Mouse (Mus musculus) embryonic facial prominence, embryonic 11.5 days (tissue): Measurements from ENCODE around the gene BC052040. TPM values are rescaled to one million over a fixed set of nuclear protein-coding genes. Genes with fewer than 3 reads are reported as not detected.

Experiments used
- ATAC-seq: fragments of 200-750 bp; cut with Nextera tagmentation; replicated peaks from 2 replicates; pipeline ENCODE4 v1.8.0; 2017; ENCODE audit warnings: low read depth; ENCODE audit not compliant: insufficient number of reproducible peaks, low FRiP score, low TSS enrichment
- DNase-seq: peaks from one replicate; pipeline ENCODE4 v3.0.0-alpha.2; 2015; ENCODE audit warnings: low spot score
- H3K27ac ChIP-seq: fragments of 300-500 bp; sonication (generic); replicated peaks from 2 replicates; pipeline ENCODE4 v1.5.1; 2014; ENCODE audit warnings: mild to moderate bottlenecking, low read depth, low read length, control low read depth
- H3K27me3 ChIP-seq: fragments of 300-500 bp; sonication (generic); 2 replicates; pipeline ENCODE4 v1.6.1; 2014; ENCODE audit warnings: mild to moderate bottlenecking, low read length, moderate library complexity, mixed read lengths; ENCODE audit not compliant: control insufficient read depth, insufficient read depth
- H3K36me3 ChIP-seq: fragments of 300-500 bp; sonication (generic); replicated peaks from 2 replicates; pipeline ENCODE4 v1.6.1; 2014; ENCODE audit warnings: low read depth, mild to moderate bottlenecking, low read length, moderate library complexity, mixed read lengths; ENCODE audit not compliant: control insufficient read depth, insufficient read depth
- H3K4me1 ChIP-seq: fragments of 300-500 bp; sonication (generic); 2 replicates; pipeline ENCODE4 v1.6.1; 2014; ENCODE audit warnings: low read length, mixed read lengths; ENCODE audit not compliant: control insufficient read depth, insufficient read depth
- H3K4me2 ChIP-seq: fragments of 300-500 bp; sonication (generic); 2 replicates; pipeline ENCODE4 v1.6.1; 2014; ENCODE audit warnings: low read depth, mild to moderate bottlenecking, control low read depth, low read length, moderate library complexity
- H3K4me3 ChIP-seq: fragments of 300-500 bp; sonication (generic); 2 replicates; pipeline ENCODE4 v1.5.1; 2014; ENCODE audit warnings: low read depth, low read length, control low read depth
- H3K9ac ChIP-seq: fragments of 300-500 bp; sonication (generic); replicated peaks from 2 replicates; pipeline ENCODE4 v1.6.1; 2014; ENCODE audit warnings: mild to moderate bottlenecking, control low read depth, low read length
- H3K9me3 ChIP-seq: fragments of 300-500 bp; sonication (generic); replicated peaks from 2 replicates; pipeline ENCODE4 v1.6.1; 2016; ENCODE audit warnings: mild to moderate bottlenecking, low read length, inconsistent platforms, mixed read lengths; ENCODE audit not compliant: control insufficient read depth
- whole genome bisulfite sequencing: fragments of 180-500 bp; shearing (Covaris S2); extraction: QIAGEN DNeasy Blood & Tissue Kit; methylation state at CpG from one replicate; pipeline ENCODE4 v1.1.7; 2014; 5-methylcytosine and 5-hydroxymethylcytosine counted together
- polyA plus RNA-seq: library from polyadenylated mRNA; unstranded; fragments of >200 nt; fragmentation: Nextera tagmentation; extraction: Ambion mirVana; gene quantifications from 2 replicates; pipeline ENCODE4 v1.2.1, GENCODE M21; 2014

The BC052040 gene
- polyA plus RNA-seq, 1 experiment from 2014 or later: 21.1 TPM

GRCm38 (mm10) chr2:115723452-115723851 is 141.9 kb downstream of the BC052040 start:
- 32% methylated on average over 8 of the region's 8 CpGs for WGBS
- no peak for ATAC-seq

GRCm38 (mm10) chr2:115724216-115724615 is 142.7 kb downstream of the BC052040 start:
- Histone ChIP-seq H3K36me3 (no peaks in the 10 kb centered on the region), H3K4me2 (no peak overlapping the region), H3K4me1 (no peaks in the 10 kb centered on the region), H3K27ac (no peak overlapping the region), H3K27me3 (no peaks in the 10 kb centered on the region), H3K9me3 (no peaks in the 10 kb centered on the region), H3K4me3 (no peak overlapping the region), H3K9ac (no peak overlapping the region)
- 56% methylated on average over 6 of the region's 6 CpGs for whole genome bisulfite sequencing
- no peak for ATAC-seq
- DNase-seq: no peak

More at GRCm38 (mm10) chr2:115723452-115723851, 141.9 kb downstream of the BC052040 start:
- H3K27me3 ChIP-seq: no peaks in the 10 kb centered on the region
- no peaks in the 10 kb centered on the region for H3K4me1 ChIP-seq
- H3K4me3 ChIP-seq: no peak overlapping the region
- no peak overlapping the region for H3K4me2 ChIP-seq
- DNase-seq: no peak
- no peaks in the 10 kb centered on the region for H3K9me3 ChIP-seq
- H3K36me3 ChIP-seq: no peaks in the 10 kb centered on the region
- no peak overlapping the region for H3K27ac ChIP-seq
- no peak overlapping the region for H3K9ac ChIP-seq

GRCm38 (mm10) chr2:115724726-115725125 is 143.2 kb downstream of the BC052040 start:
- no peak overlapping the region for H3K4me3 ChIP-seq
- H3K4me1 ChIP-seq: no peaks in the 10 kb centered on the region
- no peaks in the 10 kb centered on the region for H3K36me3 ChIP-seq
- DNase-seq: no peak
- H3K9ac ChIP-seq: no peak overlapping the region
- H3K27ac ChIP-seq: no peak overlapping the region
- H3K9me3 ChIP-seq: no peaks in the 10 kb centered on the region
- no peaks in the 10 kb centered on the region for H3K27me3 ChIP-seq
- ATAC-seq: no peak
- no peak overlapping the region for H3K4me2 ChIP-seq
- WGBS: 84% methylated on average over 6 of the region's 6 CpGs

GRCm38 (mm10) chr2:115725503-115725902 is 144.0 kb downstream of the BC052040 start:
- H3K27me3 ChIP-seq: no peaks in the 10 kb centered on the region
- WGBS: 65% methylated on average over 6 of the region's 6 CpGs
- no peak overlapping the region for H3K9ac ChIP-seq
- H3K4me2 ChIP-seq: no peak overlapping the region
- no peaks in the 10 kb centered on the region for H3K4me1 ChIP-seq
- no peak for DNase-seq
- H3K27ac ChIP-seq: no peak overlapping the region
- ATAC-seq: no peak
- H3K4me3 ChIP-seq: no peak overlapping the region
- no peaks in the 10 kb centered on the region for H3K36me3 ChIP-seq
- no peaks in the 10 kb centered on the region for H3K9me3 ChIP-seq

- no peaks in the 10 kb centered on the region for H3K4me1 ChIP-seq
- H3K4me3 ChIP-seq: no peak overlapping the region
- DNase-seq (no peak), ATAC-seq (no peak; the same call in 1 of the 2 replicates)
- H3K36me3 ChIP-seq: no peaks in the 10 kb centered on the region
- H3K4me2 ChIP-seq: no peak overlapping the region
- H3K9ac ChIP-seq: no peak overlapping the region
- H3K9me3 ChIP-seq: no peaks in the 10 kb centered on the region
- WGBS: 49% methylated on average over 6 of the region's 6 CpGs
- no peaks in the 10 kb centered on the region for H3K27me3 ChIP-seq
- H3K27ac ChIP-seq: no peak overlapping the region
These were observed 144.4 kb downstream of the BC052040 start for GRCm38 (mm10) chr2:115725926-115726325.

GRCm38 (mm10) chr2:115726806-115727205 is 145.3 kb downstream of the BC052040 start:
- Histone ChIP-seq H3K9me3 (no peaks in the 10 kb centered on the region), H3K36me3 (no peaks in the 10 kb centered on the region), H3K4me1 (no peaks in the 10 kb centered on the region), H3K27ac (no peak overlapping the region), H3K4me3 (no peak overlapping the region), H3K27me3 (no peaks in the 10 kb centered on the region), H3K9ac (no peak overlapping the region), H3K4me2 (no peak overlapping the region)
- WGBS: 52% methylated on average over 5 of the region's 5 CpGs
- no peak for DNase-seq
- ATAC-seq: peak; percentile 35; the same call in 1 of the 2 replicates

GRCm38 (mm10) chr2:115728627-115729026 is 147.1 kb downstream of the BC052040 start:
- H3K4me2 ChIP-seq: no peak overlapping the region
- ATAC-seq (no peak), DNase-seq (no peak)
- no peaks in the 10 kb centered on the region for H3K4me1 ChIP-seq
- no peak overlapping the region for H3K9ac ChIP-seq
- H3K27ac ChIP-seq: no peak overlapping the region
- no peaks in the 10 kb centered on the region for H3K27me3 ChIP-seq
- no peak overlapping the region for H3K4me3 ChIP-seq
- no peaks in the 10 kb centered on the region for H3K9me3 ChIP-seq
- 85% methylated on average over 6 of the region's 6 CpGs for WGBS
- H3K36me3 ChIP-seq: no peaks in the 10 kb centered on the region

- DNase-seq (no peak), ATAC-seq (no peak)
- WGBS: 67% methylated on average over 6 of the region's 6 CpGs
- H3K9ac ChIP-seq: no peak overlapping the region
- H3K27me3 ChIP-seq: no peaks in the 10 kb centered on the region
- H3K4me2 ChIP-seq: no peak overlapping the region
- no peaks in the 10 kb centered on the region for H3K9me3 ChIP-seq
- H3K4me1 ChIP-seq: no peaks in the 10 kb centered on the region
- H3K36me3 ChIP-seq: no peaks in the 10 kb centered on the region
- H3K27ac ChIP-seq: no peak overlapping the region
- H3K4me3 ChIP-seq: no peak overlapping the region
These were observed 149.0 kb downstream of the BC052040 start for GRCm38 (mm10) chr2:115730502-115730901.
